Mouse (Mus musculus) myocyte (in vitro differentiated cells): ENCODE measurements around the gene Nr1h4.

ENCODE experiments used
- CEBPB ChIP-seq: IDR thresholded peaks from 2 replicates; pipeline ENCODE4 v1.6.1; 2011; ENCODE audit warnings: mild to moderate bottlenecking, moderate library complexity; ENCODE audit not compliant: poor library complexity, insufficient read depth, severe bottlenecking
- E2F4 ChIP-seq: IDR thresholded peaks from one replicate; pipeline ENCODE4 v1.6.1; 2011; ENCODE audit warnings: mild to moderate bottlenecking, control low read depth, moderate library complexity; ENCODE audit not compliant: insufficient read depth
- MAX ChIP-seq: IDR thresholded peaks from one replicate; pipeline ENCODE4 v1.6.1; 2011; ENCODE audit warnings: low read depth, mild to moderate bottlenecking, control low read depth
- MYOD1 ChIP-seq, 3 experiments: IDR thresholded peaks; one replicate each; pipeline ENCODE4 v1.6.1; 2011; ENCODE audit warnings: control low read depth in 2 of 3, low read depth in 2 of 3, mild to moderate bottlenecking in 2 of 3, moderate library complexity in 1 of 3; ENCODE audit not compliant: insufficient read length in 2 of 3, control insufficient read depth in 1 of 3
- MYOG ChIP-seq, 3 experiments: IDR thresholded peaks; one replicate each; pipeline ENCODE4 v1.6.1; 2011; ENCODE audit warnings: control low read depth in 2 of 3, low read depth in 2 of 3, mild to moderate bottlenecking in 2 of 3; ENCODE audit not compliant: insufficient read length in 2 of 3, control insufficient read depth in 1 of 3, insufficient read depth in 1 of 3
- POLR2A ChIP-seq: IDR thresholded peaks from one replicate; pipeline ENCODE4 v1.6.1; 2011; ENCODE audit warnings: low read depth, mild to moderate bottlenecking, control low read depth, moderate library complexity; ENCODE audit not compliant: insufficient read length
- POLR2AphosphoS2 ChIP-seq: IDR thresholded peaks from one replicate; pipeline ENCODE4 v1.6.1; 2011; ENCODE audit warnings: low read depth, control low read depth; ENCODE audit not compliant: insufficient read length
- TCF12 ChIP-seq: IDR thresholded peaks from one replicate; pipeline ENCODE4 v1.6.1; 2011; ENCODE audit warnings: mild to moderate bottlenecking, control low read depth; ENCODE audit not compliant: poor library complexity, insufficient read depth, severe bottlenecking
- USF1 ChIP-seq: IDR thresholded peaks from one replicate; pipeline ENCODE4 v1.6.1; 2011; ENCODE audit warnings: low read depth, mild to moderate bottlenecking, control low read depth, moderate library complexity

- no peak for TF ChIP-seq POLR2A
- TF ChIP-seq CEBPB, result no peak
- TF ChIP-seq MYOG (IDR thresholded peaks at IDR 0.05; ENCODE audit: control insufficient read depth in 1 of 3, insufficient read depth in 1 of 3, insufficient read length in 2 of 3, low read depth in 2 of 3), result no peak
- TF ChIP-seq MAX, result no peak
- no peak for TF ChIP-seq USF1
- no peak for TF ChIP-seq TCF12
- TF ChIP-seq E2F4, result no peak
- no peak for TF ChIP-seq MYOD1 (IDR thresholded peaks at IDR 0.05; ENCODE audit: control insufficient read depth in 1 of 3, insufficient read length in 2 of 3, low read depth in 2 of 3)
- TF ChIP-seq POLR2AphosphoS2, result no peak
These were observed 13.6 kb upstream of the Nr1h4 start for GRCm38 (mm10) chr10:89546989-89547388.
